ENCODE assay signal across 8 mouse cellular contexts in the genomic region with DNA sequence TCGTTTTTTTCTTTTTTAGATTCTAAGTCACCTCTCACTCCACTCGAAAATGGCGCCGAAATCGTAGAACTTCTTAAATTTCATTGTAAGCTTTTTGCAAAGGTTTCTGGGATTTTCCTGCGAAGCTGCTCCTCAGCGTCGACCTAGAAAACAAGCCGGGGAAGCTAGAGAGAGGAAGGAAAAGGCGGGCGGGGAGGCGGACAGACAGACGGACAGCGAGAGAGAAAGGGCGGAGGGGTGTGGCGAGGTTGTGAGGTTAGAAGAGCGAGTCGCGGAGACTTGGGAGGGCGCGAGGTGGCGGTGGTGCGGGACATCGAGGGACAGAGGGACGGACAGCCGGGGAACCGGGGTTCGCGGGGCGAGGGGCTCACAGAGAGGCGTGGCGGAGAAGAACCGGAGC.
DNase-seq lines count a peak whose midpoint lies in the region; ATAC-seq and TF ChIP-seq lines count a peak whose summit lies in the region.

No protein-coding gene starts in this region.

- intact Hi-C loops in gastrocnemius, postnatal 36 days (cut with DNase I): no loop called here

- peak; percentile 28; the same call in 1 of the 2 replicates for ATAC-seq in intestine, postnatal 0 days
- ATAC-seq in neural tube, embryonic 15.5 days (ENCODE audit: low FRiP score): peak; percentile 53

- peak overlapping the region; percentile 69 for H3K9ac ChIP-seq in intestine, postnatal 0 days (ENCODE audit: low read depth, low read length)
- H3K9ac ChIP-seq in neural tube, embryonic 15.5 days (replicated peaks): peak overlapping the region; percentile 42; the same call in 1 of the 2 replicates

- peak overlapping the region; percentile 70 for H3K4me2 ChIP-seq in intestine, postnatal 0 days (replicated peaks; ENCODE audit: low read depth)
- peak overlapping the region; percentile 75 for H3K4me2 ChIP-seq in neural tube, embryonic 15.5 days

- WGBS in intestine, postnatal 0 days: 22% methylated on average over 31 of the region's 33 CpGs
- WGBS in neural tube, embryonic 15.5 days: 25% methylated on average over 22 of the region's 33 CpGs

- no peaks in the 10 kb centered on the region for H3K9me3 ChIP-seq in intestine, postnatal 0 days (ENCODE audit: control insufficient read depth)
- no peaks in the 10 kb centered on the region for H3K9me3 ChIP-seq in neural tube, embryonic 15.5 days (replicated peaks)

- 0 out of 2 replicates have a peak, but pooled peaks cover 5% of the 10 kb centered on the region for H3K27me3 ChIP-seq in intestine, postnatal 0 days (replicated peaks; ENCODE audit: control insufficient read depth, insufficient read depth, low read length)
- H3K27me3 ChIP-seq in neural tube, embryonic 15.5 days (replicated peaks): peaks cover 24% of the 10 kb centered on the region

- no peak for TF ChIP-seq CTCF in intestine, postnatal 0 days (IDR thresholded peaks at IDR 0.05; ENCODE audit: low read depth)

- H3K36me3 ChIP-seq in intestine, postnatal 0 days (ENCODE audit: control insufficient read depth, insufficient read depth): no peaks in the 10 kb centered on the region
- no peaks in the 10 kb centered on the region for H3K36me3 ChIP-seq in neural tube, embryonic 15.5 days

- peak overlapping the region; percentile 60 for H3K4me3 ChIP-seq in intestine, postnatal 0 days (ENCODE audit: low read depth, low read length)
- H3K4me3 ChIP-seq in neural tube, embryonic 15.5 days (replicated peaks): peak overlapping the region; percentile 45

- no peaks in the 10 kb centered on the region for H3K4me1 ChIP-seq in intestine, postnatal 0 days (replicated peaks; ENCODE audit: control insufficient read depth, insufficient read depth, low read length)
- H3K4me1 ChIP-seq in neural tube, embryonic 15.5 days: peaks cover 5% of the 10 kb centered on the region

- peak overlapping the region; percentile 70 for H3K27ac ChIP-seq in intestine, postnatal 0 days (ENCODE audit: low read depth, low read length)
- H3K27ac ChIP-seq in neural tube, embryonic 15.5 days (replicated peaks): peak overlapping the region; percentile 65

- DNase-seq in cerebellum, adult 11-12 months: peak; percentile 3
- no peak for DNase-seq in cerebellum, adult 18-20 months
- DNase-seq in adrenal gland, postnatal 10 days: peak; percentile 48
- peak; percentile 24 to 26 for DNase-seq in gastrocnemius, postnatal 36 days
- DNase-seq in lung, adult 18-20 months: peak; percentile 34 to 40
- DNase-seq in ovary, postnatal 10 days (ENCODE audit: low spot score): no peak

Comparison
In these comparisons a context has a peak if more than half of its experiments do, and no peak if none do; other contexts are left out.
1. DNase-seq: peak in cerebellum, adult 11-12 months (single experiment), adrenal gland, postnatal 10 days (single experiment), gastrocnemius, postnatal 36 days (2 of 2) and lung, adult 18-20 months (2 of 2); none in cerebellum, adult 18-20 months (0 of 2) and ovary, postnatal 10 days (single experiment).